Mouse (Mus musculus) brain, embryonic 14.5 days (tissue): ENCODE measurements around the gene Vmn2r88.

ENCODE experiments used
- CTCF ChIP-seq: fragments of 200-500 bp; IDR thresholded peaks from 2 replicates; pipeline ENCODE4 v1.5.1; 2012; ENCODE audit warnings: inconsistent platforms, mild to moderate bottlenecking, moderate library complexity, borderline replicate concordance; ENCODE audit not compliant: insufficient read depth, insufficient read length; ENCODE audit errors: extremely low read depth
- POLR2A ChIP-seq: fragments of 200-500 bp; IDR thresholded peaks from 2 replicates; pipeline ENCODE4 v1.6.1; 2012; ENCODE audit warnings: mild to moderate bottlenecking, inconsistent platforms, borderline replicate concordance; ENCODE audit not compliant: poor library complexity, insufficient read depth, insufficient read length, severe bottlenecking; ENCODE audit errors: extremely low read depth

GRCm38 (mm10) chr14:51388222-51388621, 22.4 kb upstream of the Vmn2r88 start:
- TF ChIP-seq CTCF (no peak), POLR2A (no peak)
